Mouse (Mus musculus): ENCODE results near the gene Rcor3.

DNA sequence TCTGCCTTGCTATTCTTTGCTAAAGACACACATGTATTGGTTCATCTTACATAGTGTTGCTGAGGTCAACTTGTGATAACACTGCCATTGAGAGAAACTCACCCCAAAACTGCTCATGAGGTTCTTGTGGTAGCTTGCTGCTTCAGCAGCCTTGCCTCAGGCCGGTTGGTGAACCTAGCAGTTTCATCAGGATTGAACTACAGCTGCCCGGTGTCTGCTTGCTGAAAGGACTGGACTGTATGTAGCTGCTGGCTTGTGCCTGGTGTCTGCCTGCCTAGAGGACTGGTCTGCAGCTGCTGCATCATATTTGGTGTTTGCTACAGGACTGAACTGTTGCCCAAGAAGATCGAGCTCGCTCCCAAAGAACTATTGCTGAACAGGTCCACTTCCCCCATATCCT lies 61.8 kb downstream of the Rcor3 start:
- TF ChIP-seq CTCF (IDR thresholded peaks at IDR 0.05; ENCODE audit: borderline replicate concordance, extremely low read depth, insufficient read depth, insufficient read length) (no peak), POLR2A (IDR thresholded peaks at IDR 0.05; ENCODE audit: borderline replicate concordance, extremely low read depth, insufficient read depth, insufficient read length, poor library complexity, severe bottlenecking) (no peak)

Measured in brain, embryonic 14.5 days (tissue).